Mouse (Mus musculus): Measurements from ENCODE around the gene Birc6. TPM values are rescaled to one million over a fixed set of nuclear protein-coding genes. Genes with fewer than 3 reads are reported as not detected.

The Birc6 gene
- total and polyA plus RNA-seq, 2 experiments from 2014 or later, result 96.6 to 137 TPM

DNA sequence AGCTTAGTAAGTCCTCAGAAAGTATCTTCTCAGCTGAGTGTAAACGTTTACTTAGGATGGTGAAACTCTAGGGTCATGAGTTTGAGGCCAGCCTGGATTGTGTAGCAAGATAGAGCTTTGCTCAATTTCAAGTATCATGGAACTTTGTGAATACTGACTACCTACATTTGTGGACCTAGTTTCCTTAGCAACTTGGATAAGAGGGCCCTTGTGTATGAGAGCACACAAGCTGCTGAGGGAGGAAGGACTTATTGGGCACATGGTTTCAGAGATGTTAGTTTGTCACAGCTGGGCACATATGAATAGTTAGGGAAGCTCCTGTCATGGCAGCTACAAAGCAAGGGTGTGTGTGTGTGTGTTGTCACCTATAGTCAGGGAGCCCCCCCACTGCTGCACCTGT lies 52.6 kb downstream of the Birc6 start:
- no peak overlapping the region for H3K27ac ChIP-seq
- ATAC-seq, result no peak
- no peak overlapping the region for H3K4me2 ChIP-seq (ENCODE audit: low read depth, low read length)
- no peaks in the 10 kb centered on the region for H3K27me3 ChIP-seq (ENCODE audit: insufficient read depth, low read length)
- no peak overlapping the region for H3K4me3 ChIP-seq (ENCODE audit: low read length)
- no peak for DNase-seq (ENCODE audit: low spot score)
- 94% methylated on average over 1 of the region's 1 CpGs for WGBS
- TF ChIP-seq CTCF (IDR thresholded peaks at IDR 0.05; ENCODE audit: low read depth), result no peak
- no peaks in the 10 kb centered on the region for H3K9me3 ChIP-seq (ENCODE audit: low read length)
- H3K4me1 ChIP-seq (ENCODE audit: insufficient read depth, low read length), result no peaks in the 10 kb centered on the region
- peaks cover 8% of the 10 kb centered on the region for H3K36me3 ChIP-seq (ENCODE audit: insufficient read depth, low read length)
- no peak overlapping the region for H3K9ac ChIP-seq (replicated peaks; ENCODE audit: low read length)

DNA sequence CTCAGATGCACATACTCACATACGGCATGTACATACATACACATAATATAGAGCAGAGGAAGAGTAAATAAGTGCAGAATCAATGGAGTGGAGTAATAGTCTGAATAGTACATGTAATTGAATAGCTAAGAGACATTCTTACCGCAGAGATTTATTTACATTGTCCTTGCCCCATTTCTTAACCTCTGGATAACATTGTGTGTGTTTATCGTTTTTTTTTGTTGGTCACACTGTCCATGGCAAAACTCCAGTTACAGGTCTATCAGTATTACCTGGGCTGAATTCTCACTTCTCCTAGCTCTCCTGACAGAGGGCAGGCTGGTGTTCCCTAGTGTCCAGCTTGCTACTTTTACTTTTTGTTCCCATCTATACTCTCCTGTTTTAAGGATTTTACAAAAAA lies 58.7 kb downstream of the Birc6 start:
- no peaks in the 10 kb centered on the region for H3K36me3 ChIP-seq (ENCODE audit: insufficient read depth, low read length)
- no peak for TF ChIP-seq CTCF (IDR thresholded peaks at IDR 0.05; ENCODE audit: low read depth)
- no peaks in the 10 kb centered on the region for H3K27me3 ChIP-seq (ENCODE audit: insufficient read depth, low read length)
- WGBS, result 89% methylated on average over 3 of the region's 3 CpGs
- no peak overlapping the region for H3K9ac ChIP-seq (replicated peaks; ENCODE audit: low read length)
- H3K4me2 ChIP-seq (ENCODE audit: low read depth, low read length), result no peak overlapping the region
- no peak overlapping the region for H3K4me3 ChIP-seq (ENCODE audit: low read length)
- DNase-seq (ENCODE audit: low spot score) (no peak), ATAC-seq (no peak)
- no peaks in the 10 kb centered on the region for H3K9me3 ChIP-seq (ENCODE audit: low read length)
- H3K4me1 ChIP-seq (ENCODE audit: insufficient read depth, low read length), result no peaks in the 10 kb centered on the region
- H3K27ac ChIP-seq, result no peak overlapping the region

DNA sequence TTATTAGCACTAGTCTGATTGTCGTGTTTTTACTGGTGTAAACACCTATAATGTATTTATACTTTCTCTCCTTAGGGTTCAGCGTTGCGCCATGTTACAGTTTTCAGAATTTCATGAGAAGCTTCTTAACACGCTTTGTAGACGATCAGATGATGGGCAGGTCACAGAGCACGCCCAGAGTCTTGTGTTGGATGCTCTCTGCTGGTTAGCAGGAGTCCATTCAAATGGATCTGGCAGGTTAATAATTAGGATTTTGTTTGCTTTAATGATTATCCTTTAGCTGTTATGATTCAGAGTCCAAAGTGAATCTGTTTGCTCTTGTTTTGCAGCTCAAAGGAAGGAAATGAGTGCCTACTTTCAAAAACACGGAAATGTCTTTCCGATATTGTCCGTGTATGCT lies 70.8 kb downstream of the Birc6 start:
- WGBS, result 95% methylated on average over 9 of the region's 9 CpGs

DNA sequence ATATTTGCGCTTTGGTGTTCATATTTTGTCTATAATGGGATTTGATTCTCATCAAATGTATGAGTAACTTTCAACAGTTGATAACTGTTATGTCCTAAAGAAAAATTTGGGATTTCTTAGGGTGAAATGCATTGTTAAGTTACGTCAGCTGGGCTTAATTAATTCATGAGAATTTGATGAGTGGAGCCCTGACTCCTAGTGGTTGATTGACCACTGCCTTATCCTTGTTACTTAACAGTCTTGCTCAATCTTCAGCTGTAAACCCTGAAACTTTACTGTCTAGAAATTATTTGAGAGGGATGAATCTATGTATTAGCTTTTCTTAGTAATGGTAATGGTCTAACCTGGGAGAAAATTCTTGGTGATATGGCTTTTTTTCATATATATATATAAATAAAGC lies 71.3 kb downstream of the Birc6 start:
- ATAC-seq (no peak), DNase-seq (ENCODE audit: low spot score) (no peak)
- Histone ChIP-seq H3K9ac (replicated peaks; ENCODE audit: low read length) (no peak overlapping the region), H3K27me3 (ENCODE audit: insufficient read depth, low read length) (no peaks in the 10 kb centered on the region), H3K27ac (no peak overlapping the region), H3K4me3 (ENCODE audit: low read length) (no peak overlapping the region), H3K4me1 (ENCODE audit: insufficient read depth, low read length) (no peaks in the 10 kb centered on the region), H3K4me2 (ENCODE audit: low read depth, low read length) (no peak overlapping the region), H3K9me3 (ENCODE audit: low read length) (no peaks in the 10 kb centered on the region), H3K36me3 (ENCODE audit: insufficient read depth, low read length) (peaks cover 18% of the 10 kb centered on the region; the same call in 1 of the 2 replicates)
- TF ChIP-seq CTCF (IDR thresholded peaks at IDR 0.05; ENCODE audit: low read depth), result no peak
- 87% methylated on average over 2 of the region's 2 CpGs for whole genome bisulfite sequencing

More for the DNA sequence above, 70.8 kb downstream of the Birc6 start:
- TF ChIP-seq CTCF (IDR thresholded peaks at IDR 0.05; ENCODE audit: low read depth), result no peak
- no peaks in the 10 kb centered on the region for H3K27me3 ChIP-seq (ENCODE audit: insufficient read depth, low read length)
- no peak for ATAC-seq
- no peak overlapping the region for H3K27ac ChIP-seq
- H3K36me3 ChIP-seq (ENCODE audit: insufficient read depth, low read length), result peaks cover 18% of the 10 kb centered on the region; the same call in 1 of the 2 replicates
- H3K4me3 ChIP-seq (ENCODE audit: low read length), result no peak overlapping the region
- no peak overlapping the region for H3K9ac ChIP-seq (replicated peaks; ENCODE audit: low read length)
- H3K4me2 ChIP-seq (ENCODE audit: low read depth, low read length), result no peak overlapping the region
- no peaks in the 10 kb centered on the region for H3K9me3 ChIP-seq (ENCODE audit: low read length)
- no peaks in the 10 kb centered on the region for H3K4me1 ChIP-seq (ENCODE audit: insufficient read depth, low read length)
- no peak for DNase-seq (ENCODE audit: low spot score)

DNA sequence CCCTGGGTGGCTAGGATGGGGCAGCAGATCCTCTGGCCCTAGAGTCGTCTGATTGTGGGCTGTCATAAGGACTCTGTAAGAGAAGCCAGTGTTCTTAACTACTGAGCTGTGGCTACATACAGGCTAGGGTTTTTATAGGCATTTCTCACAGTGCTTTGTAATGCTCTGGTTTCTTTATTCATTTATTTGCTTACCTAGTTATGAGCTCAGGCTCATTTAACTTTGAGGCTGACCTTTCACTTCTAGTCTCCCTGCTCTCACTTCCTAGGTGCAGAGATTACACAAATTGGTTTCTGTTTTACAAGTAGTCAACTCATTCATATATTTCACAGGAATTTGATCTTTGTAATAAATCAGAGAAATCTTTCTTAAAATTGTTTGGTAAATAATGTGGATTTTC lies 73.1 kb downstream of the Birc6 start:
- no peak for ATAC-seq
- Histone ChIP-seq H3K27ac (no peak overlapping the region), H3K4me2 (ENCODE audit: low read depth, low read length) (no peak overlapping the region), H3K4me3 (ENCODE audit: low read length) (no peak overlapping the region), H3K9ac (replicated peaks; ENCODE audit: low read length) (no peak overlapping the region), H3K36me3 (ENCODE audit: insufficient read depth, low read length) (peaks cover 18% of the 10 kb centered on the region; the same call in 1 of the 2 replicates), H3K4me1 (ENCODE audit: insufficient read depth, low read length) (no peaks in the 10 kb centered on the region), H3K9me3 (ENCODE audit: low read length) (no peaks in the 10 kb centered on the region), H3K27me3 (ENCODE audit: insufficient read depth, low read length) (no peaks in the 10 kb centered on the region)
- no peak for DNase-seq (ENCODE audit: low spot score)
- 86% methylated on average over 1 of the region's 1 CpGs for WGBS
- TF ChIP-seq CTCF (IDR thresholded peaks at IDR 0.05; ENCODE audit: low read depth), result no peak

DNA sequence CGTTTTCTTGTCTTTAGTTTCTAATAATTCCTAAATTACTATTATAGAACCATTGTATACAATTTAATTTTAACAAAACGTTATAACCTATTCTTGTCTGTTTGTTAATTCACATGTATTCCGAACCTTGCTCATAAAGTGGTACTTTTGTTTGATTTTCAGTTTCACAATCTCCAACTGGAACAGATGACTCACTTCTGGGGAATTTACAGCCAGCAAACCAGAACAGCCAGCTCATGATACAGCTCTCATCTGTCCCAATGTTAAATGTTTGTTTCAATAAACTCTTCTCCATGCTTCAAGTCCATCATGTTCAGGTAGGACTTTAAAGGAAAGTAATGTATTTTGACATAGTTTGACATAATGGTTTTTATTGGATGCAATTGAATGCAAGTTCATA lies 102.7 kb downstream of the Birc6 start:
- ATAC-seq (no peak), DNase-seq (ENCODE audit: low spot score) (no peak)
- no peak for TF ChIP-seq CTCF (IDR thresholded peaks at IDR 0.05; ENCODE audit: low read depth)
- Histone ChIP-seq H3K9ac (replicated peaks; ENCODE audit: low read length) (no peak overlapping the region), H3K27ac (no peak overlapping the region), H3K4me1 (ENCODE audit: insufficient read depth, low read length) (no peaks in the 10 kb centered on the region), H3K36me3 (ENCODE audit: insufficient read depth, low read length) (peaks cover 47% of the 10 kb centered on the region), H3K9me3 (ENCODE audit: low read length) (no peaks in the 10 kb centered on the region), H3K4me2 (ENCODE audit: low read depth, low read length) (no peak overlapping the region), H3K4me3 (ENCODE audit: low read length) (no peak overlapping the region), H3K27me3 (ENCODE audit: insufficient read depth, low read length) (no peaks in the 10 kb centered on the region)
- WGBS, result 93% methylated on average over 3 of the region's 3 CpGs

DNA sequence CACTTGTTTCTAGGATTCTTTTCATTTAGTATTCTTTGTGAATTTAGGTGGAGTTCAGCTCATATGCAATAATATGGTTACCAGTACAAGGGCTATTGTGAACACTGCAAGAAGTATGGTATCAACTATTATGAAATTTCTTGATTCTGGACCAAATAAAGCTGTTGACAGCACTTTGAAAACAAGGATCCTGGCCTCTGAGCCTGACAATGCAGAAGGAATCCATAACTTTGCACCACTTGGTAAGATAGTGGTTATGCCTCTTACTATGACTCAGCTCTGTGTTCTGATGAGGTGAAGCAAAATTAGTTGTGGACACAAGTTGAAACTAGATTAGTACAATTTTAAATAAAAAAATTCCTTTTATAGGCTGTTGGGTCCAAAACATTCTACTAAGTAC lies 114.3 kb downstream of the Birc6 start:
- DNase-seq (ENCODE audit: low spot score) (no peak), ATAC-seq (no peak)
- no peak overlapping the region for H3K27ac ChIP-seq
- peaks cover 43% of the 10 kb centered on the region for H3K36me3 ChIP-seq (ENCODE audit: insufficient read depth, low read length)
- no peak overlapping the region for H3K4me2 ChIP-seq (ENCODE audit: low read depth, low read length)
- no peaks in the 10 kb centered on the region for H3K4me1 ChIP-seq (ENCODE audit: insufficient read depth, low read length)
- H3K4me3 ChIP-seq (ENCODE audit: low read length), result no peak overlapping the region
- no peak for TF ChIP-seq CTCF (IDR thresholded peaks at IDR 0.05; ENCODE audit: low read depth)
- H3K9ac ChIP-seq (replicated peaks; ENCODE audit: low read length), result no peak overlapping the region
- H3K27me3 ChIP-seq (ENCODE audit: insufficient read depth, low read length), result no peaks in the 10 kb centered on the region
- H3K9me3 ChIP-seq (ENCODE audit: low read length), result no peaks in the 10 kb centered on the region
